Mouse (Mus musculus) spleen, postnatal 0 days (tissue): ENCODE results near the gene Cdsn. TPM values are rescaled to one million over a fixed set of nuclear protein-coding genes. Genes with fewer than 3 reads are reported as not detected.

ENCODE experiments used
- polyA plus RNA-seq: library from polyadenylated mRNA; unstranded; fragments of >200 nt; fragmentation: Nextera tagmentation; extraction: Ambion mirVana; gene quantifications from 2 replicates; pipeline ENCODE4 v1.2.1, GENCODE M21; 2015

Gene Cdsn
- polyA plus RNA-seq, result 0.05 and 0.07 TPM in 2 replicates

DNA sequence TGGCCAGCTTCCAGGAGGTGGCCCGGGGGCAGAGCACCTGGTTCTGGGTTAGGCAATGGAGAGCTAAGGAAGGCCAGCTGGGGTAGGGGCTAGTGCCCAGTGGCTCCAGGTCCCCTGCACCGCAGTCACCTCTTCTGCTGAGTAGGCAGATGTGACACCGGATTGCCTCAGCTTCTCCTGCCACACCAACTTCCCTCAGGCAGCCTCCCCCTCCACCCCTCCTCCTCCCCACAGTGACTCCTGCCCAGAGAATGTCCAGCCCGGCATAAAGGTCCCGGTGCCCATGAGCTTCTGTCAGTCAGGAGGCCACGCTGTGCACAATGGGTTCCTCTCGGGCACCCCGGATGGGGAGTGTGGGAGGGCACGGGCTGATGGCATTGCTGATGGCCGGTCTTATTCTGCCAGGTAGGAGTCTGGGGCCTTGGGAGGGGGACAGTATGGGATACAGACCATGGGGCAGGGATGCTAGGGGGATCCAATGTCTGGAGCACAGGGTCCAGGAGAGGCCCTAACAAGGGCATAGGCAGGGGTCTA, at the start of gene Cdsn:
Gene Cdsn, plus strand, starts transcription at position 248 of the 534 bp plus-strand sequence.

DNA sequence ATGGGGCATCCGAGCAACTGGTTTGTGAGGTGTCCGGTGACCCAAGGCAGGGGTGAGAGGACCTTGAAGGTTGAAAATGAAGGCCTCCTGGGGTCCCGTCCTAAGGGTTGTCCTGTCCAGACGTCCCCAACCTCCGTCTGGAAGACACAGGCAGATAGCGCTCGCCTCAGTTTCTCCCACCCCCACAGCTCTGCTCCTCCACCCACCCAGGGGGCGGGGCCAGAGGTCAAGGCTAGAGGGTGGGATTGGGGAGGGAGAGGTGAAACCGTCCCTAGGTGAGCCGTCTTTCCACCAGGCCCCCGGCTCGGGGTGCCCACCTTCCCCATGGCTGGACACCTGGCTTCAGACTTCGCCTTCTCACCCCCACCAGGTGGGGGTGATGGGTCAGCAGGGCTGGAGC, 46.2 kb upstream of the Cdsn start, which contains the start of gene Pou5f1:
Gene Pou5f1, plus strand, starts transcription at position 243 of the 400 bp plus-strand sequence.

DNA sequence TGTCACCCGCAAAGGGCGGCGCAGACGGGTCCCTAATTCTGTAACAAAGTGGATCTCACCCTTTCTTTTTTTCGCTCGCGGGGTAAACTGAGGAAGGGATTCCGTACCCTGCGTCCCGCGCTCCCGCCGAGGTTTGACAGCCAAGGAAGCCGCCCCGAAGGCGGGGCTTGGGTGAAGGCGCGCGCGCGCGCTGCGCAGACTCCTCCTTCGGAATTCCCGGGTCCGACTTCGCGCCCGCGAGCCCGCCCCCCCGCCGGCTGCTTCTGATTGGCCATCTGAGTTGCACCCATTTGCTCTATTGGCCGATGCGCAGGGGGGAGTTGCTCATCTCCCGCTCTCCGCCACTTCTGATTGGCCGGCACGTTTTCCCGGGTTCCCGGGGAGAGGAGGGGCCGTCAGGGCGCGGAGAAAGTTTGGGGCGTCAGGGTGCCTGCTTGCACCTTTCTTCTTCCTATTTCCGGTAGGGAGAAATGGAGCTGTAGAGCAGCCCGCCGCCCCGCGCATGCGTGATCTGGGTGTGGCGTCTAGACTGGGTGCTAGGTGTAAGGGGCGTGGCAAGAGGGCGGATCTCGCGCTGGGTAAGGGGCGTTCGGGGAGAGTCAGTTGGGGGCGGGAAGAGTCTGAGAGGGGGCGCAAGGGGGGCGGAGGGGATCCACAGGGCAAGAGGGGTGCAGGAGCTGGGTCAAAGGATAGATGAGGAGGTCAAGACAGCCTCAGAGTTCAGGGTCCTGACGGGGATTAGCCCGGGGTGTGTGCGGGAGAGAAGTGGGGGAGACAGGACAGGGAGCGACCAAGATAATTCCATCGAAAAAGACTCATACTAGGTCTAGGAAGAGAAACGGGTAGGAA, 35.1 kb upstream of the Cdsn start, which contains the start of the genes Tcf19 and Cchcr1:
Gene Tcf19, minus strand, starts transcription at position 173 of the 849 bp plus-strand sequence.
Gene Cchcr1, plus strand, starts transcription at position 449 of the 849 bp plus-strand sequence.

DNA sequence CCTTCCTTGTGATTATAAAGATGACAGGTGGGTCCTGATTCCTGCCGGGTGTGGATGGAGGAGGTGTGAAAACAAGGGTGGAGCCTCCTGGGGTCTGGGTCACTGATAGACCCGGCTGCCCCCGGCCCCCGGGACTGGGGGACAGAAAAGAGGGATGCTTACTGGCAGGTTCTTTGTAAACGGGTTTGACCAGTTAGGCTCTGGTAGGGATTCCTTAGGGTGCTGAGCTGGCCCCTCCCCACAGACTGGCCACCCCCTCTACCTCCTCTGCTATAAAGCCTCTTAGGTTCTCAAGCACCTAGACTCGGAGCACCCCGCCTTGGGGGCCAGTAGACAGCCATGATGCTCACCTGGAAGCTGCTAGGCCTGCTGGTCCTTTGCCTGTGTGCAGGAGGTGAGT, 19.0 kb upstream of the Cdsn start, which contains the start of gene Psors1c2:
Gene Psors1c2, plus strand, starts transcription at position 301 of the 400 bp plus-strand sequence.

DNA sequence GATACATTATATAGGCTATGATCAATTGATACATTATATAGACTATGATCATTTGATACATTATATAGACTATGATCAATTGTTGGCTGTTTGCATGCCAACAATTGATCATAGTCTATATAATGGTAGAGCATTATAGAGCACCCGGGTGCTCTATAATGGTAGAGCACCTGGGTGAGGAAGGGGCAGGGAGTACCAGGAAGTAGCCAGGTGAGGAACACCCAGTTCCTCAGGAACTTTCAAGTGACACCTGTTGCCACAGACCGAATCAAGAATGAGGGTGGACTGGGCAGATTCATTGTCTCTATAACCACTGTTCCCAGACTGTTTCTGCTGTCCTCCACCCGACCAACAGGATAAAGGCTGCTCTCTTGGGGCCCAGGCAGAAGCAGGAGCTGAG, 15.2 kb downstream of the Cdsn start, which contains the start of gene 2300002M23Rik:
Gene 2300002M23Rik, plus strand, starts transcription at position 301 of the 400 bp plus-strand sequence.

DNA sequence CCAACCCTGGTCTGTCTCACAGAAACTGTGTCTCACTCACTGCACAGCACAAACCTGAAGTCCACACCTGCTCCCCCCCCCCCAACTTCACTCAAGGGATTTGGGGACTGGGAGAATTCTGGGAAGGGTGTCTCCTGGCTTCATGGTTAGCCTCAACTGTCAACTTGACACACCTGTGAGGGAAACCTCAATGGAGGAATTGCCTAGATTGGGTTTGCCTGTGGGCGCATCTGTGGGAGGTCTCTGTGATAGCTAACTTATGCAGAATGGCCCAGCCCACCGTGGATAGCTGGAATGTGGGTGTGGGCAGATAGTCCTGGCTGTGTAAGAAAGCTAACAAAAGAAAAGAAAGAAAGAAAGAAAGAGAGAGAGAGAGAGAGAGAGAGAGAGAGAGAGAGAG, 49.3 kb downstream of the Cdsn start, which contains the start of gene Sfta2:
Gene Sfta2, plus strand, starts transcription at position 301 of the 400 bp plus-strand sequence.

Other genes starting within 250 kb of the Cdsn start
- gene H2-Q1, start 231.7 kb upstream of the Cdsn start, polyA plus RNA-seq, result 0.05 TPM in 1 of 2 replicates, not detected in the other
- gene H2-Q2, start 209.9 kb upstream of the Cdsn start, polyA plus RNA-seq, result 0.10 and 0.35 TPM in 2 replicates
- 5.0 and 6.1 TPM in 2 replicates for gene H2-Q4, start 172.5 kb upstream of the Cdsn start, polyA plus RNA-seq
- gene H2-Q6, start 127.3 kb upstream of the Cdsn start, polyA plus RNA-seq, result 2.0 and 2.4 TPM in 2 replicates
- gene H2-Q7, start 113.0 kb upstream of the Cdsn start, polyA plus RNA-seq, result 3.9 and 4.6 TPM in 2 replicates
- 12.6 and 15.2 TPM in 2 replicates for gene H2-Q10, start 82.0 kb upstream of the Cdsn start, polyA plus RNA-seq
- 0.10 and 0.12 TPM in 2 replicates for gene Pou5f1, start 46.1 kb upstream of the Cdsn start, polyA plus RNA-seq
- gene Tcf19, start 35.3 kb upstream of the Cdsn start, polyA plus RNA-seq, result 46.3 and 52.7 TPM in 2 replicates
- gene Cchcr1, start 35.0 kb upstream of the Cdsn start, polyA plus RNA-seq, result 9.7 and 11.4 TPM in 2 replicates
- 0.16 TPM in 1 of 2 replicates, not detected in the other for gene Psors1c2, start 18.9 kb upstream of the Cdsn start, polyA plus RNA-seq
- not detected in 2 replicates for gene 2300002M23Rik, start 15.3 kb downstream of the Cdsn start, polyA plus RNA-seq
- gene Sfta2, start 49.4 kb downstream of the Cdsn start, polyA plus RNA-seq, result not detected in 2 replicates
- gene Gm9573, start 74.5 kb downstream of the Cdsn start, polyA plus RNA-seq, result not detected in 2 replicates
- 0.07 and 0.12 TPM in 2 replicates for gene Mucl3, start 91.6 kb downstream of the Cdsn start, polyA plus RNA-seq
- gene Vars2, start 115.5 kb downstream of the Cdsn start, polyA plus RNA-seq, result 7.5 and 7.6 TPM in 2 replicates
- 23.5 and 25.8 TPM in 2 replicates for gene Gtf2h4, start 121.6 kb downstream of the Cdsn start, polyA plus RNA-seq
- 13.8 and 18.6 TPM in 2 replicates for gene Ddr1, start 152.5 kb downstream of the Cdsn start, polyA plus RNA-seq